Mouse (Mus musculus) midbrain, embryonic 12.5 days (tissue): ENCODE measurements around the gene Dusp2. TPM values are rescaled to one million over a fixed set of nuclear protein-coding genes. Genes with fewer than 3 reads are reported as not detected.

ENCODE experiments used
- ATAC-seq: fragments of 200-750 bp; cut with Nextera tagmentation; 2 replicates; pipeline ENCODE4 v1.8.0; 2017; ENCODE audit warnings: low read depth, moderate TSS enrichment, moderate library complexity; ENCODE audit not compliant: low FRiP score
- H3K27ac ChIP-seq: fragments of 300-500 bp; sonication (generic); replicated peaks from 2 replicates; pipeline ENCODE4 v1.5.1; 2016; ENCODE audit warnings: mild to moderate bottlenecking
- H3K27me3 ChIP-seq: fragments of 300-500 bp; sonication (generic); 2 replicates; pipeline ENCODE4 v1.6.1; 2016; ENCODE audit warnings: mild to moderate bottlenecking
- H3K36me3 ChIP-seq: fragments of 300-500 bp; sonication (generic); 2 replicates; pipeline ENCODE4 v1.6.1; 2016
- H3K4me1 ChIP-seq: fragments of 300-500 bp; sonication (generic); 2 replicates; pipeline ENCODE4 v1.6.1; 2016
- H3K4me2 ChIP-seq: fragments of 300-500 bp; sonication (generic); replicated peaks from 2 replicates; pipeline ENCODE4 v1.6.1; 2016; ENCODE audit warnings: mild to moderate bottlenecking, moderate library complexity
- H3K4me3 ChIP-seq: fragments of 300-500 bp; sonication (generic); 2 replicates; pipeline ENCODE4 v1.5.1; 2016; ENCODE audit warnings: mild to moderate bottlenecking
- H3K9ac ChIP-seq: fragments of 300-500 bp; sonication (generic); replicated peaks from 2 replicates; pipeline ENCODE4 v1.6.1; 2016; ENCODE audit warnings: mild to moderate bottlenecking, moderate library complexity
- H3K9me3 ChIP-seq: fragments of 300-500 bp; sonication (generic); 2 replicates; pipeline ENCODE4 v1.6.1; 2016; ENCODE audit warnings: mild to moderate bottlenecking
- WGBS: fragments of 180-500 bp; shearing (Covaris S2); methylation state at CpG from one replicate; pipeline ENCODE4 v1.1.7; 2016; 5-methylcytosine and 5-hydroxymethylcytosine counted together
- polyA plus RNA-seq: library from polyadenylated mRNA; unstranded; fragments of >200 nt; fragmentation: Nextera tagmentation; extraction: Ambion mirVana; gene quantifications from 2 replicates; pipeline ENCODE4 v1.2.1, GENCODE M21; 2016

The Dusp2 gene
- polyA plus RNA-seq, 1 experiment from 2014 or later, result 7.1 TPM

DNA sequence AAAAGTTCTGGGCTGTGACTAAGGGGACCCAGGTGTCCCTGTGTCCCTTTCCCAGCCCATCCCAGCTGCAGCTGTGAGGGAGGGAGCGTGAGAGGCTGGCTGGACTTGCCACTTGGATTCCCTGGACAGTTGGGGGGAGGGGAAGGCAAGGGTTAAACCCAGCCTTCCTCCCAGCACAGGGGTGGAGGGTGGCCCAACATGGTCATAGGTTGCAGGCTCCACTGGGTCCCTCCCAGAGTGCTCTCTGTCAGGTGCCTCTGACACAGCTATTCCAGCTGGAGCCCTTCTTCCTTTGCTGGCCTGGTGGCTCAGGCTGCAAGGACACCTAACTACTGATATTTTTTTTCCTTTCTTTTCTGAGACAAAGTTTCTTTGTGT is 35.5 kb downstream of the Dusp2 start:
- H3K9ac ChIP-seq, result no peak overlapping the region
- 90% methylated on average over 1 of the region's 1 CpGs for WGBS
- H3K27me3 ChIP-seq, result peaks cover 18% of the 10 kb centered on the region
- H3K4me1 ChIP-seq, result no peaks in the 10 kb centered on the region
- no peak overlapping the region for H3K27ac ChIP-seq
- no peaks in the 10 kb centered on the region for H3K36me3 ChIP-seq
- ATAC-seq, result no peak
- H3K4me2 ChIP-seq, result no peak overlapping the region
- no peak overlapping the region for H3K4me3 ChIP-seq
- no peaks in the 10 kb centered on the region for H3K9me3 ChIP-seq

DNA sequence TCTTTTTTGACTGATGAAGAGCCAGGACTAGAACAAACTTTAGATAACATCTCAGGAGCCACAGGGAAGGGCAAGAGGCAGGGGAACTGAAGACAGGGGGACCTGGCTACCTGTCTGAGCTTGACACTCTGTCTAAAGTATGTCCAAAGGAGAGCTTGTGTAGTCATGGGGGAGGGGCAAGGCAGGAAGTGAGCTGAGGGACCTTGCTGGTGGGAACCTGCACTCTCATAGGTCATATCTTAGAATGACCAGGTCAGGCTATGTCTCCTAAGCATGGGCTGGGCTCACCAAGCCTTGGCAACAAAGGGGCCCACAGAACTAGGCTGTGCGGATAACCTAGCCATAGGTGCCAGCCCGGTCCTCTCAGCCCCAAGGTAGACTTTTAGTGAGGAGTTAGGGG is 36.1 kb downstream of the Dusp2 start:
- ATAC-seq, result no peak
- no peaks in the 10 kb centered on the region for H3K4me1 ChIP-seq
- H3K4me3 ChIP-seq, result no peak overlapping the region
- no peak overlapping the region for H3K27ac ChIP-seq
- H3K27me3 ChIP-seq, result peaks cover 16% of the 10 kb centered on the region
- 90% methylated on average over 2 of the region's 2 CpGs for WGBS
- H3K9me3 ChIP-seq, result no peaks in the 10 kb centered on the region
- no peak overlapping the region for H3K4me2 ChIP-seq
- H3K36me3 ChIP-seq, result no peaks in the 10 kb centered on the region
- H3K9ac ChIP-seq, result no peak overlapping the region

DNA sequence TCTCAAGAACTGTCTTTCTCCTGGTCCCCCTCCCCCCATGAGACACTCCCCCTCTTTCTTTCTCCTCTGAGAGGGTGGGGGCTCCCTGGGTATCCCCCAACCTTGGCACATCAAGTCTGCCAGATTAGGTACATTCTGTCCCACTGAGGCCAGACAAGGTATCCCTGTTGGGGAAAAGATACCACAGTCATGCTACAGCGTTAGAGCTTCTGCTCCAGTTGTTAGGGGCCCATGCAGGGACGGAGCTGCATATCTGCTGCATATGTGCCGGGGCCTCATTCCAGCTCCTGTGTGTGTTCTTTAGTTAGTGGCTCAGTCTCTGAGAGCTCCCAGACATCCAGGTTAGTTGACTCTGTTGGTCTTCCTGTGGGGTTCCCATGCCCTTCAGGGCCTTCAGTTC is 38.2 kb downstream of the Dusp2 start:
- no peak overlapping the region for H3K4me3 ChIP-seq
- no peak overlapping the region for H3K4me2 ChIP-seq
- ATAC-seq, result no peak
- peaks cover 5% of the 10 kb centered on the region for H3K27me3 ChIP-seq
- no peaks in the 10 kb centered on the region for H3K9me3 ChIP-seq
- H3K36me3 ChIP-seq, result no peaks in the 10 kb centered on the region
- WGBS, result 81% methylated on average over 3 of the region's 3 CpGs
- H3K4me1 ChIP-seq, result peaks cover 9% of the 10 kb centered on the region
- no peak overlapping the region for H3K27ac ChIP-seq
- no peak overlapping the region for H3K9ac ChIP-seq

DNA sequence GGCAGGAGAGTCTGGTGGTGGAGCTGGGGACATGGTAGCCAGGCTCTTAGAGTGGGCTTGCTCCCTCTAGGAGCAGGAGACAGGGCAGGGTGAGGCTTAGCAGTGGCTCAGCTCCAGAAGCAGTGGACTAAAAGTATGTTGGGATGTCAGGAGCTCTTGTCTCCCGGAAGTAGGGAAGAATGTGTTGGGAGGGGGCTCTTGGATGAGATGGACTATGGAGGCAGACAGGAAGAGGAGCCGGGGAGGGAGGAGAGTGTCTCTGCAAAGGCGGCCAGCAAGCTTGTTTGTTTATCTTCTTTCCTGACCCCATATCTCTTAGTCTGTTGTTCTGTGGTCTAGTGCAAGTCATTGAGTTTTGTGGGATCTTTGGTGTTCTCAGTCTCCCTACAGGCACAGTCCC is 39.1 kb downstream of the Dusp2 start:
- no peak overlapping the region for H3K27ac ChIP-seq
- H3K4me1 ChIP-seq, result peaks cover 9% of the 10 kb centered on the region
- no peaks in the 10 kb centered on the region for H3K36me3 ChIP-seq
- ATAC-seq, result no peak
- H3K9me3 ChIP-seq, result no peaks in the 10 kb centered on the region
- H3K4me3 ChIP-seq, result no peak overlapping the region
- H3K4me2 ChIP-seq, result no peak overlapping the region
- 75% methylated on average over 3 of the region's 3 CpGs for WGBS
- H3K9ac ChIP-seq, result no peak overlapping the region
- H3K27me3 ChIP-seq, result no peaks in the 10 kb centered on the region; the same call in none of the 2 replicates

DNA sequence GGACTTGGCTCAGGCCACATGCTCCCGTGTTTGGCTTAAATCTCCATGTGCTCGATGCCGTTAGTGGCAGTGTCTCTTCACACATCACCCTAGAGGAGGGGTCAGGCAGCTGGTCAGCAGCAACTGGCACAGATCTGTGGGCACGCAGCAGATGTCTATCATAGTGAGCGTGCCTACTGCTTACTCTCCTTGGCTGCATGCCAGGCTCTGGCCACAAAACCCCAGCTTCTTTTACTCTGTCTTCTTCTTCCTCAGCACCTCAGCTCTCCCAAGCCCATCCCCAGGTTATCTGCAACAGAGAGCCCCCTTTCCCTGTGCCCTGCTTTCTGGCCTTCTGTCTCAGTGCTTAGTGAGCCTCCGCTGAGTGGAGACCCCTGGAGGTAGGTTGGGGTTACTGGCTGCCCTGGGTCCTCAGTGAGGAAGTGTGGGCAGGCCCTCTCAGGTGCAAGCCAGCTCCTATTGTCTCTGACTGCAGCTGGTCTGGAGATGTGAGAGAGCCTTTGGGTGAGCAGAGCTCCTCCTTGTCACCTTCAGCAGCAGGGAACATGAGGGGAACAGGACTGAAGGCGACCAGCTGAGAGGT is 39.9 kb downstream of the Dusp2 start:
- WGBS, result 63% methylated on average over 7 of the region's 7 CpGs
- peaks cover 9% of the 10 kb centered on the region for H3K4me1 ChIP-seq
- no peaks in the 10 kb centered on the region for H3K36me3 ChIP-seq
- H3K9me3 ChIP-seq, result no peaks in the 10 kb centered on the region
- no peak overlapping the region for H3K9ac ChIP-seq
- H3K27ac ChIP-seq, result no peak overlapping the region
- no peak overlapping the region for H3K4me2 ChIP-seq
- H3K4me3 ChIP-seq, result no peak overlapping the region
- no peaks in the 10 kb centered on the region; the same call in 1 of the 2 replicates for H3K27me3 ChIP-seq
- ATAC-seq, result no peak

DNA sequence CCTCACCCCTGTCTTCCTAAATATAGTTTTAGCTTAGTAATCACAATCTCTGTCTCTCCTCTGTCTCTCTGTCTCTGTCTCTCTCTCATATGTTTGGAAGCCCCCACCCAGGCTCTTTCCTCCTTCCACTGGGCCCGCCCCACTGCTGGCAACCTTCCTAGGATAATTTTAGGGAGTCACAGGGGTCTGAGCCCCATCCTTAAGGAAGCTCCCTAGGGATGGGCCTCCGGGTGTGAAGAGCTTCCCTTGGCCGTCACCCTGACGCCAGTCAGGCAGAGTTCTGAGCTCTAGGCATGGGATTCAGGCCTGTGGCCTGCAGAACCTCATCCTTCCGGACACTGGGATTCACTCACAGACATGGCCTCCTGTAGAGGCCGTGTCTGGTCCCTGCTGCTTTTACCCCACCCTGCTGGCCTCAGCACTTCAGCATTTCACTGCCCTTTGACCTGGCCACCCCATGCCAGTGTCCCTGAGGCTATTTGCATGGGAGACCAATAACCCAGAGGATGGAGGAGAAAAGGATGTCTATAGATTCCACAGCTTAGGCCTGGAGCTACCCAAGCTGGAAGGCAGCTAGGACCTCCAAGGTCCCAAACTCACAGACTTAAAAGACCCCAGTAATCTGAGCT is 40.6 kb downstream of the Dusp2 start:
- ATAC-seq, result no peak
- peaks cover 9% of the 10 kb centered on the region for H3K4me1 ChIP-seq
- H3K9ac ChIP-seq, result no peak overlapping the region
- no peak overlapping the region for H3K27ac ChIP-seq
- H3K4me2 ChIP-seq, result no peak overlapping the region
- no peaks in the 10 kb centered on the region for H3K9me3 ChIP-seq
- H3K4me3 ChIP-seq, result no peak overlapping the region
- H3K36me3 ChIP-seq, result no peaks in the 10 kb centered on the region
- no peaks in the 10 kb centered on the region; the same call in 1 of the 2 replicates for H3K27me3 ChIP-seq
- WGBS, result 85% methylated on average over 6 of the region's 6 CpGs

DNA sequence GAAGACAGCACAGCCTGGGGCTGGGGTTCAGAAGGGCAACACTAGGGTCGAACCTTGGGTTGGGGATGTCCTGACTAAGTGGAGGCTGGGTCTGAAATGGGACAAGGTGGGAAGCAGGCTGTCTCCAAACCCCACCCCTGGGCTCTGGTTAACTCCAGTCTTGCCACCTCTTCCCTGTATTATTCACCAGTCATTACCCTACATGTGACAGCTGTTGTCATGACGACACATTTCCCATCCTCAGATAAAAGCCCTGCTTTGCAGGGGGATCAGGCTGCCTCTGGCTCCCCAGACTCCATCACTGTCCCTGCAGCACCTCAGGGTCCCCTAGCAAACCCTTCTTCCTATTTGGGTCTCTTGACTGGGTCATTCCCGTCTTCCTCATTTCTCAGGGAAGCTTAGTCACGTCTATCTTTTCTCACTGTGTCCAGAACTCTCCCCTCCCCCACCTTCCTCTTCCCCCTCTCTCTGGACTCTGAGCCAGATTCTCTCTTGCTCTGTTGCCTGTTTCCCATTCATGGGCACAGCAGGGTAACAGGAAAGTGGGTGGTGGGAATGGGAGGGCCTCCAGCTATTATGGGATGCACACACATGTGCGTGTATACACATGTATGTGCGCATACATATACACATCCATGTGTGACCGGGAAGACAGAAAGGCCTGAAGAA is 42.1 kb downstream of the Dusp2 start:
- whole genome bisulfite sequencing, result 62% methylated on average over 7 of the region's 7 CpGs
- no peaks in the 10 kb centered on the region for H3K36me3 ChIP-seq
- ATAC-seq, result no peak
- no peaks in the 10 kb centered on the region for H3K9me3 ChIP-seq
- no peak overlapping the region for H3K4me2 ChIP-seq
- H3K27me3 ChIP-seq, result no peaks in the 10 kb centered on the region
- peaks cover 9% of the 10 kb centered on the region for H3K4me1 ChIP-seq
- H3K27ac ChIP-seq, result no peak overlapping the region
- no peak overlapping the region for H3K9ac ChIP-seq
- no peak overlapping the region for H3K4me3 ChIP-seq

DNA sequence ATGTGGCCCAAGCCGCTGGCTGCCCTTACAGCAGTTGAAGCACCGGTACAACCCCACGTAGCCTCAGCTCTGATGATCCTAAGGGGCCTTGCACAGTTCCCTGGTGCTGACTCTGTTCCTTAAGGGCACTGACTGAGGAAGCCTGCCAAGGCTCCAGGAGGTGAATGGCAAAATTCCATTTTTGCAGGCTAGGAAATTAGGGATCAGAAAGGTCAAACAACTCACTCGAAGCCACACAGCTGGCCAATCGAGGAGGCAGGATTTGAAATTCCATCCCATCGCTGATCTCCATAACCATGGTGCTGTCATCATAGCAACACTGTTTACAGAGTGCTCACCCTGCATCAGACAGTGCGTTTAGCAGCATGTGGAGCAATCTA is 42.6 kb downstream of the Dusp2 start:
- 68% methylated on average over 7 of the region's 7 CpGs for WGBS
- H3K9ac ChIP-seq, result no peak overlapping the region
- H3K27me3 ChIP-seq, result no peaks in the 10 kb centered on the region
- ATAC-seq, result no peak
- no peak overlapping the region for H3K4me3 ChIP-seq
- H3K9me3 ChIP-seq, result no peaks in the 10 kb centered on the region
- no peaks in the 10 kb centered on the region for H3K36me3 ChIP-seq
- no peak overlapping the region for H3K4me2 ChIP-seq
- no peak overlapping the region for H3K27ac ChIP-seq
- peaks cover 9% of the 10 kb centered on the region for H3K4me1 ChIP-seq

DNA sequence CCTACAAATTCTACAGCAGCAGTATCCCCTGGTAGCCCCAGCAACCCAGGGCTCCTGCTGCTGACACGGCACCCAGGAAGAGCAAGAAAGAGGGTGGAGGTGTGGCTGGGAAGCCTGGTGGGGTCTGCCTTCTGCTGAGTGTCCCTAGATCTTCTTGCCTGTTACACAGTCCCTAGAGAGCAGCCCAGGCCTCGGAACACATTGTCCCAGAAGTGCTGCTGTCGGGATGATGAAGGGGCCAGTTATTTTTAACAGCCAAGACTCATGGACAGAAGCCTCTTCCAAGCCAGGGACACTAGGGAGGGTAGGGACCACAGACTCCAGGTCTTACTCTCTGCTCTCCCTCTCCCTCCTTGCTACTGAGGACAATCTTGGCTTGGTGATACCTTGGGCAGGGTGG is 43.3 kb downstream of the Dusp2 start:
- H3K27me3 ChIP-seq, result no peaks in the 10 kb centered on the region
- no peaks in the 10 kb centered on the region for H3K36me3 ChIP-seq
- no peak overlapping the region for H3K27ac ChIP-seq
- H3K4me3 ChIP-seq, result no peak overlapping the region
- no peak for ATAC-seq
- H3K9me3 ChIP-seq, result no peaks in the 10 kb centered on the region
- H3K4me1 ChIP-seq, result peaks cover 9% of the 10 kb centered on the region
- H3K9ac ChIP-seq, result no peak overlapping the region
- WGBS, result 78% methylated on average over 3 of the region's 3 CpGs
- no peak overlapping the region for H3K4me2 ChIP-seq

DNA sequence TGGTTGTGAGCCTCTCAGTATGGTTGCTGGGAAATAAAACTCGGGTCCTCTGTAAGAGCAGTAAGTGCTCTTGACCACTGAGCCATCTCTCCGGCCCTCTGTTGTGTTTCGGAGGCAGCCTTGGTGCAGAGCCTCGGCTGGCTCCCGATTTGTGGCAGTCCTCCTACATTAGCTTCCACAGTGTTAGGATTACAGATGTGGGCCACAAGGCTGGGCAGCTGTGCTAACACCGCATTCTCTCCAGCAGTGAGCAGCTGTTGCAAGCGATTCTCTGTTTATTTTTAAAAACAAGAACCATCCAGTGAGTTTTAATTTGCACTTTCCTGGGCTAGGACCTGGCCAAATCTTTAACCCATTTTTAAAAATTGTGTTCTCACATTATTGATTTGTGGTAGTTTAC is 47.9 kb downstream of the Dusp2 start:
- Histone ChIP-seq H3K4me2 (no peak overlapping the region), H3K4me1 (no peaks in the 10 kb centered on the region), H3K4me3 (no peak overlapping the region), H3K27ac (no peak overlapping the region), H3K9me3 (no peaks in the 10 kb centered on the region), H3K36me3 (no peaks in the 10 kb centered on the region), H3K9ac (no peak overlapping the region), H3K27me3 (no peaks in the 10 kb centered on the region)
- 67% methylated on average over 7 of the region's 7 CpGs for WGBS
- ATAC-seq, result no peak

DNA sequence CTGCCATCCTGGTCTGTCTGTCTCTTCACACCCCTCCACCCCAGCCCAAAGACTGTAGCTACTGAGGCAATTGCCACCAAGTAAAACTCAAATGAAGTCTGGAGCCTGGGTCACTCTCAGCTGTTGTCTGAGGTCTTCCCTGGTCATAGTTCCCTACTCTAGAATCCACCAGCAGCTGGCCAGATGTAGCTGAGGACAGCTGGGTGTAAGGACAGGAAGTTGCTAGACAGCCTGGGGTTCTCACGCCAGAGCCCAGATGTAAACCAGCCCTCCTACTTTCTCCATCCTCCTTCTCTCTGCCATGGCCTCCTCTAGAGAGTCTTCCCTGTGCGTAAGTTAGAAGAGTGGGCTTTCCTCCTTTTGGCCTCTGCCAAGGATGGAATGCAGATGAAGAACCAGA is 51.6 kb downstream of the Dusp2 start:
- no peak overlapping the region for H3K9ac ChIP-seq
- no peaks in the 10 kb centered on the region for H3K9me3 ChIP-seq
- no peak overlapping the region for H3K4me2 ChIP-seq
- no peaks in the 10 kb centered on the region for H3K4me1 ChIP-seq
- H3K27me3 ChIP-seq, result no peaks in the 10 kb centered on the region
- H3K27ac ChIP-seq, result no peak overlapping the region
- H3K36me3 ChIP-seq, result no peaks in the 10 kb centered on the region
- H3K4me3 ChIP-seq, result no peak overlapping the region
- WGBS, result 89% methylated on average over 2 of the region's 2 CpGs
- no peak for ATAC-seq
